Mouse (Mus musculus) E14TG2a.4 (cell line): Measurements from ENCODE around the gene Tekt2.

Source experiments
- H3K27me3 ChIP-seq: 2 replicates; pipeline ENCODE4 v1.6.1; 2014; ENCODE audit warnings: low read length, control low read depth; ENCODE audit not compliant: insufficient read depth
- H3K36me3 ChIP-seq: 2 replicates; pipeline ENCODE4 v1.6.1; 2014; ENCODE audit warnings: low read length, control low read depth; ENCODE audit not compliant: insufficient read depth
- H3K4me1 ChIP-seq: replicated peaks from 2 replicates; pipeline ENCODE4 v1.6.1; 2014; ENCODE audit warnings: low read depth, low read length, control low read depth
- H3K4me3 ChIP-seq: replicated peaks from 2 replicates; pipeline ENCODE4 v1.5.1; 2014; ENCODE audit warnings: mild to moderate bottlenecking, low read length
- H3K9me3 ChIP-seq: 2 replicates; pipeline ENCODE4 v1.6.1; 2014; ENCODE audit warnings: low read length, control low read depth
- CTCF ChIP-seq: conservative IDR thresholded peaks from 2 replicates; pipeline ENCODE4 v1.5.1; 2014; ENCODE audit warnings: low read length
- NANOG ChIP-seq: IDR thresholded peaks from 2 replicates; pipeline ENCODE4 v1.6.1; 2014; ENCODE audit warnings: borderline replicate concordance, low read length, mixed read lengths
- POU5F1 ChIP-seq: IDR thresholded peaks from 2 replicates; pipeline ENCODE4 v1.6.1; 2014; ENCODE audit warnings: low read length, borderline replicate concordance

The Tekt2 gene

GRCm38 (mm10) chr4:126301584-126302309, 23.7 kb downstream of the Tekt2 start:
- H3K4me1 ChIP-seq = peaks cover 44% of the 10 kb centered on the region
- H3K4me3 ChIP-seq = peak overlapping the region; percentile 78
- H3K9me3 ChIP-seq = no peaks in the 10 kb centered on the region
- peaks cover 72% of the 10 kb centered on the region for H3K27me3 ChIP-seq
- TF ChIP-seq POU5F1 = no peak
- TF ChIP-seq NANOG = no peak
- no peak for TF ChIP-seq CTCF
- H3K36me3 ChIP-seq = no peaks in the 10 kb centered on the region

GRCm38 (mm10) chr4:126300916-126301583, 24.4 kb downstream of the Tekt2 start:
- Histone ChIP-seq H3K4me3 (peak overlapping the region; percentile 78), H3K36me3 (no peaks in the 10 kb centered on the region), H3K9me3 (no peaks in the 10 kb centered on the region), H3K27me3 (peaks cover 79% of the 10 kb centered on the region), H3K4me1 (peaks cover 47% of the 10 kb centered on the region)
- TF ChIP-seq NANOG = no peak
- no peak for TF ChIP-seq CTCF
- TF ChIP-seq POU5F1 = no peak

GRCm38 (mm10) chr4:126296617-126297101, 28.8 kb downstream of the Tekt2 start:
- H3K4me3 ChIP-seq = peak overlapping the region; percentile 73

GRCm38 (mm10) chr4:126295937-126296336, 29.6 kb downstream of the Tekt2 start:
- Histone ChIP-seq H3K27me3 (peaks cover 81% of the 10 kb centered on the region), H3K36me3 (no peaks in the 10 kb centered on the region), H3K4me1 (peaks cover 47% of the 10 kb centered on the region), H3K9me3 (no peaks in the 10 kb centered on the region), H3K4me3 (no peak overlapping the region)
- TF ChIP-seq NANOG (no peak), POU5F1 (no peak), CTCF (no peak)

More at GRCm38 (mm10) chr4:126296617-126297101, 28.8 kb downstream of the Tekt2 start:
- H3K4me1 ChIP-seq = peaks cover 47% of the 10 kb centered on the region
- no peaks in the 10 kb centered on the region for H3K9me3 ChIP-seq
- H3K36me3 ChIP-seq = no peaks in the 10 kb centered on the region
- TF ChIP-seq CTCF = no peak
- no peak for TF ChIP-seq POU5F1
- no peak for TF ChIP-seq NANOG
- H3K27me3 ChIP-seq = peaks cover 81% of the 10 kb centered on the region

- no peaks in the 10 kb centered on the region for H3K9me3 ChIP-seq
- no peaks in the 10 kb centered on the region for H3K36me3 ChIP-seq
- H3K27me3 ChIP-seq = peaks cover 81% of the 10 kb centered on the region
- peaks cover 42% of the 10 kb centered on the region for H3K4me1 ChIP-seq
- no peak for TF ChIP-seq POU5F1
- TF ChIP-seq CTCF = no peak
- TF ChIP-seq NANOG = no peak
- H3K4me3 ChIP-seq = no peak overlapping the region
Observed at GRCm38 (mm10) chr4:126295152-126295551, 30.3 kb downstream of the Tekt2 start.

- Histone ChIP-seq H3K9me3 (no peaks in the 10 kb centered on the region), H3K4me3 (no peak overlapping the region), H3K4me1 (peaks cover 45% of the 10 kb centered on the region), H3K36me3 (no peaks in the 10 kb centered on the region), H3K27me3 (peaks cover 82% of the 10 kb centered on the region)
- no peak for TF ChIP-seq NANOG
- TF ChIP-seq POU5F1 = no peak
- no peak for TF ChIP-seq CTCF
Observed at GRCm38 (mm10) chr4:126291196-126291595, 34.3 kb downstream of the Tekt2 start.

- peaks cover 80% of the 10 kb centered on the region for H3K27me3 ChIP-seq
- no peak overlapping the region for H3K4me3 ChIP-seq
- H3K36me3 ChIP-seq = no peaks in the 10 kb centered on the region
- TF ChIP-seq CTCF (no peak), POU5F1 (no peak), NANOG (no peak)
- no peaks in the 10 kb centered on the region for H3K9me3 ChIP-seq
- peaks cover 42% of the 10 kb centered on the region for H3K4me1 ChIP-seq
Observed at GRCm38 (mm10) chr4:126290314-126290713, 35.2 kb downstream of the Tekt2 start.

GRCm38 (mm10) chr4:126288085-126288666, 37.3 kb downstream of the Tekt2 start:
- no peak for TF ChIP-seq NANOG
- no peak for TF ChIP-seq CTCF
- TF ChIP-seq POU5F1 = no peak
- no peaks in the 10 kb centered on the region for H3K36me3 ChIP-seq
- H3K9me3 ChIP-seq = no peaks in the 10 kb centered on the region
- peak overlapping the region; percentile 49 for H3K4me3 ChIP-seq
- H3K4me1 ChIP-seq = peaks cover 47% of the 10 kb centered on the region
- peaks cover 85% of the 10 kb centered on the region for H3K27me3 ChIP-seq
